Mouse (Mus musculus) hindbrain, postnatal 0 days (tissue): ENCODE data around the gene Cdca3. TPM values are rescaled to one million over a fixed set of nuclear protein-coding genes. Genes with fewer than 3 reads are reported as not detected.

Experiments
- ATAC-seq: fragments of 200-750 bp; cut with Nextera tagmentation; 2 replicates; pipeline ENCODE4 v1.8.0; 2017; ENCODE audit warnings: mild to moderate bottlenecking, moderate TSS enrichment, moderate library complexity
- DNase-seq: peaks from one replicate; pipeline ENCODE4 v3.0.0-alpha.2; 2015; ENCODE audit warnings: low spot score
- H3K27ac ChIP-seq: fragments of 300-500 bp; sonication (generic); 2 replicates; pipeline ENCODE4 v1.5.1; 2014; ENCODE audit warnings: mild to moderate bottlenecking
- H3K27me3 ChIP-seq: fragments of 300-500 bp; sonication (generic); 2 replicates; pipeline ENCODE4 v1.6.1; 2014; ENCODE audit warnings: low read length, mixed read lengths; ENCODE audit not compliant: insufficient read depth
- H3K36me3 ChIP-seq: fragments of 300-500 bp; sonication (generic); 2 replicates; pipeline ENCODE4 v1.6.1; 2014; ENCODE audit warnings: low read length, mixed read lengths; ENCODE audit not compliant: insufficient read depth
- H3K4me1 ChIP-seq: fragments of 300-500 bp; sonication (generic); 2 replicates; pipeline ENCODE4 v1.6.1; 2014; ENCODE audit warnings: antibody characterized with exemption, low read length, mixed read lengths; ENCODE audit not compliant: insufficient read depth
- H3K4me2 ChIP-seq: fragments of 300-500 bp; sonication (generic); 2 replicates; pipeline ENCODE4 v1.6.1; 2014; ENCODE audit warnings: low read depth, mild to moderate bottlenecking, low read length, moderate library complexity, mixed read lengths
- H3K4me3 ChIP-seq: fragments of 300-500 bp; sonication (generic); 2 replicates; pipeline ENCODE4 v1.5.1; 2014; ENCODE audit warnings: low read length
- H3K9ac ChIP-seq: fragments of 300-500 bp; sonication (generic); replicated peaks from 2 replicates; pipeline ENCODE4 v1.6.1; 2014; ENCODE audit warnings: mild to moderate bottlenecking, low read length, moderate library complexity, mixed read lengths
- H3K9me3 ChIP-seq: fragments of 300-500 bp; sonication (generic); 2 replicates; pipeline ENCODE4 v1.6.1; 2016; ENCODE audit warnings: low read length, mixed read lengths
- CTCF ChIP-seq: IDR thresholded peaks from 2 replicates; pipeline ENCODE4 v1.5.1; 2016; ENCODE audit warnings: antibody characterized with exemption, control low read depth, low read depth
- WGBS: fragments of 180-500 bp; shearing (Covaris S2); extraction: QIAGEN DNeasy Blood & Tissue Kit; methylation state at CpG from one replicate; pipeline ENCODE4 v1.1.7; 2014; 5-methylcytosine and 5-hydroxymethylcytosine counted together
- polyA plus RNA-seq: library from polyadenylated mRNA; unstranded; fragments of >200 nt; fragmentation: Nextera tagmentation; extraction: Ambion mirVana; gene quantifications from 2 replicates; pipeline ENCODE4 v1.2.1, GENCODE M21; 2015
- total RNA-seq: library from RNA; depleted of rRNA; stranded (reverse); fragments of >200 nt; gene quantifications from 2 replicates; pipeline ENCODE4 v1.2.3, GENCODE M21; 2014

Gene Cdca3
- total and polyA plus RNA-seq, 2 experiments from 2014 or later: 39.9 to 40.9 TPM

GRCm38 (mm10) chr6:124863125-124863657 is 33.8 kb downstream of the Cdca3 start:
- Histone ChIP-seq H3K9me3 (no peaks in the 10 kb centered on the region), H3K4me3 (peak overlapping the region; percentile 69), H3K9ac (peak overlapping the region; percentile 91), H3K27me3 (no peaks in the 10 kb centered on the region), H3K4me2 (peak overlapping the region; percentile 81), H3K36me3 (no peaks in the 10 kb centered on the region), H3K4me1 (peaks cover 44% of the 10 kb centered on the region), H3K27ac (peak overlapping the region; percentile 97)
- ATAC-seq (peak; percentile 25; the same call in 1 of the 2 replicates), DNase-seq (peak; percentile 46)
- 0% methylated on average over 6 of the region's 16 CpGs for WGBS
- TF ChIP-seq CTCF: no peak; the same call in 1 of the 2 replicates

GRCm38 (mm10) chr6:124863658-124864298 is 34.4 kb downstream of the Cdca3 start, which contains the start of gene Gpr162:
TSS of gene Gpr162 (minus strand) at chr6:124863983.
- H3K36me3 ChIP-seq: no peaks in the 10 kb centered on the region
- ATAC-seq (peak; percentile 57), DNase-seq (peak; percentile 77)
- H3K9ac ChIP-seq: peak within 1 kb of the TSS; percentile 91
- 1% methylated on average over 35 of the region's 43 CpGs for WGBS
- H3K27me3 ChIP-seq: no peaks in the 10 kb centered on the region
- H3K27ac ChIP-seq: peak within 1 kb of the TSS; percentile 97
- H3K4me1 ChIP-seq: peaks cover 44% of the 10 kb centered on the region
- H3K4me3 ChIP-seq: peak within 1 kb of the TSS; percentile 69
- TF ChIP-seq CTCF: no peak; the same call in 1 of the 2 replicates
- peak within 1 kb of the TSS; percentile 81 for H3K4me2 ChIP-seq
- no peaks in the 10 kb centered on the region for H3K9me3 ChIP-seq

GRCm38 (mm10) chr6:124865766-124866362 is 36.5 kb downstream of the Cdca3 start:
- Histone ChIP-seq H3K27me3 (no peaks in the 10 kb centered on the region), H3K9me3 (no peaks in the 10 kb centered on the region), H3K36me3 (no peaks in the 10 kb centered on the region), H3K27ac (peak overlapping the region; percentile 97), H3K9ac (no peak overlapping the region; the same call in 1 of the 2 replicates), H3K4me1 (peaks cover 42% of the 10 kb centered on the region), H3K4me2 (no peak overlapping the region), H3K4me3 (no peak overlapping the region)
- no peak for ATAC-seq
- no peak for TF ChIP-seq CTCF
- DNase-seq: peak; percentile 28
- WGBS: 45% methylated on average over 18 of the region's 18 CpGs

GRCm38 (mm10) chr6:124866560-124866959 is 37.2 kb downstream of the Cdca3 start:
- peak overlapping the region; percentile 28; the same call in 1 of the 2 replicates for H3K9ac ChIP-seq
- no peaks in the 10 kb centered on the region for H3K36me3 ChIP-seq
- no peak overlapping the region for H3K4me2 ChIP-seq
- TF ChIP-seq CTCF: no peak
- DNase-seq (no peak), ATAC-seq (no peak)
- 55% methylated on average over 6 of the region's 7 CpGs for WGBS
- peak overlapping the region; percentile 97 for H3K27ac ChIP-seq
- H3K4me1 ChIP-seq: peaks cover 37% of the 10 kb centered on the region
- no peaks in the 10 kb centered on the region for H3K9me3 ChIP-seq
- H3K27me3 ChIP-seq: no peaks in the 10 kb centered on the region
- H3K4me3 ChIP-seq: no peak overlapping the region

- Histone ChIP-seq H3K36me3 (no peaks in the 10 kb centered on the region), H3K27me3 (no peaks in the 10 kb centered on the region), H3K4me3 (no peak overlapping the region), H3K27ac (no peak overlapping the region), H3K9ac (no peak overlapping the region), H3K4me2 (no peak overlapping the region), H3K9me3 (no peaks in the 10 kb centered on the region), H3K4me1 (no peaks in the 10 kb centered on the region)
- no peak for TF ChIP-seq CTCF
- no peak for ATAC-seq
- 48% methylated on average over 3 of the region's 3 CpGs for WGBS
- no peak for DNase-seq
Measured at GRCm38 (mm10) chr6:124874348-124874747, 45.0 kb downstream of the Cdca3 start.

GRCm38 (mm10) chr6:124879390-124879789 is 50.0 kb downstream of the Cdca3 start:
- H3K36me3 ChIP-seq: no peaks in the 10 kb centered on the region
- no peak for TF ChIP-seq CTCF
- H3K4me1 ChIP-seq: no peaks in the 10 kb centered on the region
- no peaks in the 10 kb centered on the region for H3K9me3 ChIP-seq
- DNase-seq (no peak), ATAC-seq (no peak)
- H3K4me3 ChIP-seq: no peak overlapping the region
- 60% methylated on average over 6 of the region's 6 CpGs for WGBS
- H3K9ac ChIP-seq: no peak overlapping the region
- H3K4me2 ChIP-seq: no peak overlapping the region
- no peak overlapping the region for H3K27ac ChIP-seq
- H3K27me3 ChIP-seq: no peaks in the 10 kb centered on the region
